Mouse (Mus musculus): ENCODE data around the gene Adprh.

GRCm38 (mm10) chr16:38431446-38432185, 20.9 kb downstream of the Adprh start:
- no peak for TF ChIP-seq CHD2 (IDR thresholded peaks at IDR 0.05; ENCODE audit: low read depth, low read length)
- no peak for TF ChIP-seq ZNF384 (IDR thresholded peaks at IDR 0.05; ENCODE audit: low read depth, low read length)
- no peak for TF ChIP-seq HCFC1 (IDR thresholded peaks at IDR 0.05; ENCODE audit: borderline replicate concordance, insufficient read depth, low read length)
- TF ChIP-seq MAFK (IDR thresholded peaks at IDR 0.05; ENCODE audit: insufficient read depth, low read depth, low read length) = no peak
- no peak for TF ChIP-seq ZC3H11A (IDR thresholded peaks at IDR 0.05; ENCODE audit: borderline replicate concordance, low read depth, low read length)

All from ES-E14 (cell line).